Mouse (Mus musculus): ENCODE measurements around the gene Rcsd1.

GRCm38 (mm10) chr1:165672355-165672754 lies 37.2 kb downstream of the Rcsd1 start:
- TF ChIP-seq CTCF (conservative IDR thresholded peaks at IDR 0.05; ENCODE audit: insufficient read depth, insufficient read length, low read depth, low read length): no peak
- no peak for TF ChIP-seq POLR2A (IDR thresholded peaks at IDR 0.05; ENCODE audit: low read depth, low read length)
